Mouse (Mus musculus): Measurements from ENCODE around the gene Abcc9. TPM values are rescaled to one million over a fixed set of nuclear protein-coding genes. Genes with fewer than 3 reads are reported as not detected.
A peak's percentile ranks its signal among the peaks of the same experiment; 100 is the strongest.

The Abcc9 gene
- polyA plus RNA-seq, 1 experiment from 2014 or later = 2.1 TPM

- H3K9ac ChIP-seq (ENCODE audit: low read depth, low read length) = no peak overlapping the region
- 63% methylated on average over 10 of the region's 10 CpGs for WGBS (ENCODE audit: insufficient replicate concordance)
- H3K27ac ChIP-seq (ENCODE audit: low read length) = no peak overlapping the region
- H3K36me3 ChIP-seq (ENCODE audit: control insufficient read depth, insufficient read depth) = no peaks in the 10 kb centered on the region
- ATAC-seq (ENCODE audit: low read depth) = no peak
- no peak overlapping the region for H3K4me3 ChIP-seq (ENCODE audit: low read depth, low read length)
- no peaks in the 10 kb centered on the region for H3K4me1 ChIP-seq (ENCODE audit: control insufficient read depth, low read depth, low read length)
- no peaks in the 10 kb centered on the region for H3K9me3 ChIP-seq (replicated peaks; ENCODE audit: control insufficient read depth, low read length)
- no peaks in the 10 kb centered on the region for H3K27me3 ChIP-seq (ENCODE audit: control insufficient read depth, insufficient read depth, low read depth, low read length)
- H3K4me2 ChIP-seq (ENCODE audit: low read depth, low read length) = no peak overlapping the region
Observed at GRCm38 (mm10) chr6:142540561-142541160, 161.5 kb downstream of the Abcc9 start.

GRCm38 (mm10) chr6:142540131-142540530, 162.0 kb downstream of the Abcc9 start:
- no peaks in the 10 kb centered on the region for H3K36me3 ChIP-seq (ENCODE audit: control insufficient read depth, insufficient read depth)
- H3K27ac ChIP-seq (ENCODE audit: low read length) = no peak overlapping the region
- H3K4me3 ChIP-seq (ENCODE audit: low read depth, low read length) = no peak overlapping the region
- no peak overlapping the region for H3K9ac ChIP-seq (ENCODE audit: low read depth, low read length)
- H3K27me3 ChIP-seq (ENCODE audit: control insufficient read depth, insufficient read depth, low read depth, low read length) = no peaks in the 10 kb centered on the region
- no peaks in the 10 kb centered on the region for H3K4me1 ChIP-seq (ENCODE audit: control insufficient read depth, low read depth, low read length)
- WGBS (ENCODE audit: insufficient replicate concordance) = 68% methylated on average over 5 of the region's 5 CpGs
- no peak overlapping the region for H3K4me2 ChIP-seq (ENCODE audit: low read depth, low read length)
- no peak; the same call in 1 of the 2 replicates for ATAC-seq (ENCODE audit: low read depth)
- no peaks in the 10 kb centered on the region for H3K9me3 ChIP-seq (replicated peaks; ENCODE audit: control insufficient read depth, low read length)

- no peaks in the 10 kb centered on the region for H3K9me3 ChIP-seq (replicated peaks; ENCODE audit: control insufficient read depth, low read length)
- 25% methylated on average over 17 of the region's 17 CpGs for WGBS (ENCODE audit: insufficient replicate concordance)
- H3K27ac ChIP-seq (ENCODE audit: low read length) = no peak overlapping the region
- H3K9ac ChIP-seq (ENCODE audit: low read depth, low read length) = no peak overlapping the region
- no peak overlapping the region for H3K4me3 ChIP-seq (ENCODE audit: low read depth, low read length)
- H3K27me3 ChIP-seq (ENCODE audit: control insufficient read depth, insufficient read depth, low read depth, low read length) = no peaks in the 10 kb centered on the region
- no peak overlapping the region for H3K4me2 ChIP-seq (ENCODE audit: low read depth, low read length)
- ATAC-seq (ENCODE audit: low read depth) = peak; percentile 54
- no peaks in the 10 kb centered on the region for H3K36me3 ChIP-seq (ENCODE audit: control insufficient read depth, insufficient read depth)
- no peaks in the 10 kb centered on the region for H3K4me1 ChIP-seq (ENCODE audit: control insufficient read depth, low read depth, low read length)
Observed at GRCm38 (mm10) chr6:142538503-142538902, 163.6 kb downstream of the Abcc9 start.

Other genes with a start within 250 kb of the Abcc9 start
- gene Gys2, start 229.2 kb downstream of the Abcc9 start, polyA plus RNA-seq (2015; fragmentation: Nextera tagmentation; extraction: Ambion mirVana) = 81.0 and 83.9 TPM in 2 replicates
- gene Ldhb, start 194.4 kb downstream of the Abcc9 start, polyA plus RNA-seq (2015; fragmentation: Nextera tagmentation; extraction: Ambion mirVana) = 15.5 and 17.6 TPM in 2 replicates
- 2.0 and 2.1 TPM in 2 replicates for gene Kcnj8, start 130.7 kb downstream of the Abcc9 start, polyA plus RNA-seq (2015; fragmentation: Nextera tagmentation; extraction: Ambion mirVana)
- 156 and 159 TPM in 2 replicates for gene Cmas, start 54.4 kb upstream of the Abcc9 start, polyA plus RNA-seq (2015; fragmentation: Nextera tagmentation; extraction: Ambion mirVana)
- 0.06 and 0.14 TPM in 2 replicates for gene Sult6b2, start 102.2 kb upstream of the Abcc9 start, polyA plus RNA-seq (2015; fragmentation: Nextera tagmentation; extraction: Ambion mirVana)

Data from liver, embryonic 16.5 days (tissue).